ENCODE assay signal across 18 mouse cellular contexts in the genomic region with DNA sequence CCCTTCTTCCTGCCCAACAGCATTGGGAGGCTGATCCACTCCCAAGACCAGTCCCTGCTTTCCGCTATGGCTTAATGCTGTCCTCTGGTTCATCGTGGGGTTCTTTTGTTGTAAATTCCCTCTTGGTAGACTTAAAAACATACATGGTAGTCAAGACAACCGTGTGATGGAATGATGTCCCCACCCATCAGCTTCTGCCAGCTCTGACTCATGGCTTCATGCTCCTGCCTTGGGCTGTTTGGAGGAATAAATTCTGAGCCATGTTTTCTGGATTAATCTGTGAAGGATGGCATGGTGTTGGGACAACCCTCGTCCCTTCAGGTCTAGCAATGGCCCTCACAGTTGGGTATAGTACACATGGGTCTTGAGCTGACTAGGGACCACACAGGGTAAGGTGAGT. TPM values are rescaled to one million over a fixed set of nuclear protein-coding genes. Genes with fewer than 3 reads are reported as not detected.
DNase-seq lines count a peak whose midpoint lies in the region; ATAC-seq and TF ChIP-seq lines count a peak whose summit lies in the region.
"Had no signal": no experiment of that assay in that cellular context is flagged by ENCODE, and none has a peak within 500 bp of the region (broad histone marks: within the 10 kb centered on the region; RNA-seq: fewer than 3 reads in every experiment).

No protein-coding gene starts in this region.

- no peaks in the 10 kb centered on the region for H3K27me3 ChIP-seq in Patski
- H3K27me3 ChIP-seq: embryonic facial prominence, embryonic 13.5 days; forebrain, embryonic 12.5 days; liver, embryonic 12.5 days; neural tube, embryonic 15.5 days had no signal

- in situ Hi-C loops in Patski (cut with MboI; ENCODE audit: low pct_unique_long_range_greater_than_20kb): loop anchor here (25.0 kb wide), 1 partner anchor 332 kb away; the partner anchor contains the start of gene Stk32b

- no peak for TF ChIP-seq CTCF in gastrocnemius, adult 2 months (IDR thresholded peaks at IDR 0.05)
- no peak for TF ChIP-seq CTCF in Patski (IDR thresholded peaks at IDR 0.05)

- DNase-seq in gastrocnemius, adult 2 months: peak; percentile 55
- DNase-seq in gastrocnemius, postnatal 36 days: no peak
- DNase-seq in lung, postnatal 25 days (ENCODE audit: low spot score): peak; percentile 5
- DNase-seq in lung, postnatal 10 days: no peak
- DNase-seq in Patski (ENCODE audit: low read depth, low spot score): no peak
- peak; percentile 14 to 21 for DNase-seq in heart, postnatal 36 days
- DNase-seq in adrenal gland, adult 18-20 months (ENCODE audit: low spot score in 2 of 2): no peak
- DNase-seq: adrenal gland, postnatal 10 days; cerebellum, adult 8-10 months; kidney, adult 11 months; kidney, postnatal 4 days; right cerebral cortex, postnatal 4 days; thymus, adult 2 months had no signal

- CTCF ChIA-PET in Patski (lab: Charles Lee): interaction anchor here (0.9 to 1.9 kb wide), 3 partner anchors 12 to 92 kb away, joined by 3 to 5 read pairs (median 3); no protein-coding TSS in a partner anchor

- POLR2A ChIA-PET in Patski (lab: Charles Lee): interaction anchor here (0.9 kb wide), 1 partner anchor 28 kb away, joined by 3 read pairs; no protein-coding TSS in a partner anchor

- intact Hi-C loops in gastrocnemius, adult 2 months (cut with DNase I): no loop called here
- intact Hi-C loops in gastrocnemius, postnatal 36 days (cut with DNase I): no loop called here
- intact Hi-C loops in heart, postnatal 36 days (cut with DNase I): no loop called here

- ATAC-seq in Patski: peak; percentile 72
- ATAC-seq: liver, embryonic 12.5 days; lung, postnatal 0 days had no signal

- H3K4me3 ChIP-seq in gastrocnemius, adult 2 months: no peak overlapping the region
- H3K4me3 ChIP-seq: embryonic facial prominence, embryonic 13.5 days; forebrain, embryonic 12.5 days; liver, embryonic 12.5 days; neural tube, embryonic 15.5 days had no signal

- H3K27ac ChIP-seq in gastrocnemius, adult 2 months: peak overlapping the region; percentile 38
- H3K27ac ChIP-seq: embryonic facial prominence, embryonic 13.5 days; forebrain, embryonic 12.5 days; liver, embryonic 12.5 days; neural tube, embryonic 15.5 days had no signal

RNA-seq across cellular contexts. Expression of gene Evc2, which starts 42.3 kb away (rescaled TPM):
- total RNA-seq in gastrocnemius, adult 2 months (2021): 10 to 100 TPM in 1 of 2 experiments, 1 to 10 TPM in 1; 6.6 to 12.6 TPM
- total RNA-seq in gastrocnemius, postnatal 36 days (2021): 1 to 10 TPM; 7.9 to 8.5 TPM
- polyA plus RNA-seq in Patski (2021): 72.5 TPM
- total RNA-seq in heart, postnatal 36 days (2021): 1 to 10 TPM; 4.3 to 5.0 TPM
- 10 to 100 TPM; 15.1 to 16.4 TPM for total RNA-seq in adrenal gland, adult 18-20 months (2021)

RNA-seq across cellular contexts. Expression of gene Evc, which starts 43.9 kb away (rescaled TPM):
- 10 to 100 TPM; 16.5 to 36.6 TPM for total RNA-seq in gastrocnemius, adult 2 months (2021)
- 10 to 100 TPM; 25.4 to 26.9 TPM for total RNA-seq in gastrocnemius, postnatal 36 days (2021)
- 146 TPM for polyA plus RNA-seq in Patski (2021)
- 1 to 10 TPM; 6.1 to 6.3 TPM for total RNA-seq in heart, postnatal 36 days (2021)
- total RNA-seq in adrenal gland, adult 18-20 months (2021): 10 to 100 TPM; 11.3 to 12.2 TPM

Comparison
In these comparisons a context has a peak if more than half of its experiments do, and no peak if none do; other contexts are left out.
1. DNase-seq: peak in gastrocnemius, adult 2 months (single experiment), lung, postnatal 25 days (single experiment) and heart, postnatal 36 days (2 of 2); none in gastrocnemius, postnatal 36 days (0 of 2), lung, postnatal 10 days (single experiment), Patski (single experiment) and adrenal gland, adult 18-20 months (0 of 2).